Mouse (Mus musculus) splenic B cell, adult 2 months (primary cell): ENCODE measurements around the gene Katna1.
"Not testable (repeated sequence)": the region's sequence is repeated elsewhere in the genome, so short reads cannot be mapped to it uniquely, and the experiment has no call there.

Source experiments
- DNase-seq: peaks from one replicate; pipeline ENCODE4 v3.0.0-alpha.2; 2011; ENCODE audit warnings: low read depth, low spot score
- H3K27me3 ChIP-seq: 2 replicates; pipeline ENCODE4 v1.6.1; 2012; ENCODE audit warnings: mild to moderate bottlenecking, low read length, moderate library complexity, mixed read lengths; ENCODE audit not compliant: control insufficient read depth, poor library complexity, insufficient read depth, severe bottlenecking
- H3K36me3 ChIP-seq: 2 replicates; pipeline ENCODE4 v1.6.1; 2012; ENCODE audit warnings: mild to moderate bottlenecking, low read length, moderate library complexity, mixed read lengths; ENCODE audit not compliant: control insufficient read depth, poor library complexity, insufficient read depth, severe bottlenecking

The Katna1 gene

GRCm38 (mm10) chr10:7737914-7738313 is 12.1 kb downstream of the Katna1 start:
- no peak for DNase-seq
- H3K36me3 ChIP-seq = peaks cover 6% of the 10 kb centered on the region; the same call in 1 of the 2 replicates

DNA sequence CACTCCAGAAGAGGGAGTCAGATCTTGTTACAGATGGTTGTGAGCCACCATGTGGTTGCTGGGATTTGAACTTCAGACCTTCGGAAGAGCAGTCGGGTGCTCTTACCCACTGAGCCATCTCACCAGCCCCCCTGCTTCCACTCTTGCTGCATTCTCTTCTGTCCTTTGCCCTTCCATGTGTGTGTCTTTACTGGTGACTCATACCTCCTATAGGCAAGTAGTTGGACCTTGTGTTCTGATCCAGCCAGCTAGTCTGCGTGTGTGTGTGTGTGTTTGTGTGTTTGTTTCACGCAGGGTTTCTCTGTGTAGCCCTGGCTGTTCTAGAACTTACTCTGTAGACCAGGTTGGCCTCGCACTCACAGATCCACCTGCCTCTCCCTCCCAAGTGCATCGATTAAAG is 19.7 kb downstream of the Katna1 start:
- not testable (repeated sequence) for H3K27me3 ChIP-seq, DNase-seq
- H3K36me3 ChIP-seq = peaks cover 18% of the 10 kb centered on the region

More at GRCm38 (mm10) chr10:7737914-7738313, 12.1 kb downstream of the Katna1 start:
- H3K27me3 ChIP-seq = no peaks in the 10 kb centered on the region

DNA sequence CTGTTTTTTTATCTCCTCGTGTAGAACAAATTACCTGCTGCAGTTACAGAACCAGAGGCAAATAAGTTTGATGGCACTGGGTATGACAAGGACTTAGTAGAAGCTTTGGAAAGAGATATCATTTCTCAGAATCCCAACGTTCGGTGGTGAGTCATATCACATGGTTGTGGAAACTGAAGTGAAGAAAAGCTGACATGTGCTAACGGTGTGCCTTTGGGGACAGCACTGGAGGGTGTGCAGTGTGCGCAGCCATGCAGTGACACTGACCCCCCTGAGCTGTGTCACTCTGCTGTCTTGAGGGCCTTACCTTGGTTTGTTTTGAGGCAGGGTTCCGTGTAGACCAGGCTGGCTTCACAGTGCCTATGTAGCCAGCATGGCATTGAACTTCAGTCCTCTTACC is 23.0 kb downstream of the Katna1 start:
- Histone ChIP-seq H3K36me3 (peaks cover 8% of the 10 kb centered on the region), H3K27me3 (no peaks in the 10 kb centered on the region)
- no peak for DNase-seq

GRCm38 (mm10) chr10:7757544-7757943 is 31.7 kb downstream of the Katna1 start:
- DNase-seq = no peak
- Histone ChIP-seq H3K36me3 (peaks cover 9% of the 10 kb centered on the region), H3K27me3 (no peaks in the 10 kb centered on the region)

DNA sequence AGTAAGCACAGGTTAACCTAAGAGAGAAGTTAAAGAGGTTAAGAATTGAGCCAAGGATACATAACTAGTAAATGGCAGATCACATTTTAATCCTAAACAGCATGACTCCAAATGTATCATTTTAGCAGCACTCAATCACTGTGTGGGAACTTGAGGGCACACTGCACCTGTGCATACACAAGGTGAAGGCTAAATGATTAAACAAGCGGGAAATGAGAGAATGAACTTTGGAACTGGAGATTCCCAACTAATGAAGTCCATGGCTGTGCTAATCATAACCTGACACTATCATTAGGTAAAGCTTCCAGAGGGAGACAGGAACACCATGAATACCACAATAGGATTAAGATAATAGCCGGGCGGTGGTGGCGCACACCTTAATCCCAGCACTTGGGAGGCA is 46.5 kb downstream of the Katna1 start:
- Histone ChIP-seq H3K36me3 (peaks cover 5% of the 10 kb centered on the region), H3K27me3 (no peaks in the 10 kb centered on the region)

GRCm38 (mm10) chr10:7772769-7773168 is 47.0 kb downstream of the Katna1 start:
- DNase-seq = no peak
- Histone ChIP-seq H3K27me3 (no peaks in the 10 kb centered on the region), H3K36me3 (peaks cover 5% of the 10 kb centered on the region)

More for the DNA sequence above, 46.5 kb downstream of the Katna1 start:
- no peak for DNase-seq

DNA sequence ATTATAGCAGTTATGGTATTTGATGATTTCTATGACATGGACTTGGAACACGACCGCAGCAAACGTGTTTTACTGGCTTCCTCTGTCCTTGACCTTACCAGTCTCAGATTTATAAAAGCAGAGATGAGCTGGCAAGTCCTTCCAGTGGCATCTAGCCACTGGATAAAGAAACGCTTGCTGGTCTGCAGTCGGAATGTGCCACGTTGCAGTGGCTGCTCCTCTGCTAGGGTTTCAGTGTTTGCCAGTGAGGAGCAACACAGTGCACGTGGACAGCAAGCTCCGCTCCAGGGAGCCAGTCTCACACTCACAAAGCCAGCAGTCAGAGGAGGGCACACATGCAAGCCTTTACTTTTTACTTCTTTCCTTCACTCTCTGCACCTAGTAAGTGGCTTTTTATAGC is 49.6 kb downstream of the Katna1 start:
- H3K36me3 ChIP-seq = peaks cover 5% of the 10 kb centered on the region
- DNase-seq = no peak
- no peaks in the 10 kb centered on the region for H3K27me3 ChIP-seq

- no peak for DNase-seq
- peaks cover 5% of the 10 kb centered on the region for H3K36me3 ChIP-seq
- no peaks in the 10 kb centered on the region for H3K27me3 ChIP-seq
These were observed 52.6 kb downstream of the Katna1 start for GRCm38 (mm10) chr10:7778361-7778760.

- DNase-seq = no peak
- Histone ChIP-seq H3K36me3 (peaks cover 2% of the 10 kb centered on the region), H3K27me3 (no peaks in the 10 kb centered on the region)
These were observed 54.0 kb downstream of the Katna1 start for GRCm38 (mm10) chr10:7779751-7780237.

DNA sequence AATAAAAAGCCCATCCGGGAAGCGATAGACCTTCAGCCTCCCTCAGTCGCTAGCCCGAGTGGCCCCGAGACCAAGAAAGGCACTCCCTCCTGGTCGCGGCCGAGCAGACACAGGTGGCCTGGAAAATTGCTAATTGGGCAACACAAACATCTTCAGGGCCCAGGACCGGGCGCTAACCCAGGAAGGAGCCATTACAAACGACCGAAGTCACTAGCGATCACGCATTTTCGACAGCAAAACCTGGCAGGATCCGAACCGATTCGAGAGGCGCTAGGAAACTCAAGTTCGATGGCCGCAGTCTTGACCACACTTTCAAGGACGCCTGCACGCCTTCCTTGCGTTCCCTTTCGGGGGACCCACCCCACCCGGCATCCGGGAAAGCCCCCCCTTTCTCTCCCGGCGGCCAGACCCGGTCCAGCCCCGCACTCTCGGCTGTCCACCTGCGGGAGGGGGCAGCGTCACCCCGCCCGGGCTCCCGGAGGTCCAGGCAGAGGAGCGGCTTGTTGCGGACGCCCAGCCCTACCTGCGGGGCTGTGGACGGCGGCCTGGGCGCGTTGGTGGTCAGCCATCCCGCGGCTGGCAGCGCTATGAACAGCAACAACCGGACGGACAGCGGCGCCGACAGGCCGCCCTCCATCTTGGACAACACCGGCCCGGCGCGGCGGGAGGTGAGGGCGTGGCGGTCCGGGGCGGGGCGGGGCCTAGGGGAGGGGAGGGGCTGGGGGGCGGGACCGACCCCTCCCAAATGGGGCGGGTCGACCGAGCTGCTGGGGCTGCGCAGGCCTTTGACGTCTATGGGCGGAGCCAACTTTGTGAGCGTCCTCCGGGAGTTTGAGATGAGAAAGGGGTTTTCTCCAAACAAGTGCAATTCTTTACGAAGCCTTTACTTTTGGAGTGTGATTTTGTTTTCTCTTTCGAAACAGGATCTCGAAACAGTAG is 54.7 kb downstream of the Katna1 start:
- DNase-seq = peak; percentile 96
- H3K27me3 ChIP-seq = no peaks in the 10 kb centered on the region

GRCm38 (mm10) chr10:7781214-7781613 is 55.4 kb downstream of the Katna1 start:
- no peak for DNase-seq
- Histone ChIP-seq H3K27me3 (no peaks in the 10 kb centered on the region), H3K36me3 (no peaks in the 10 kb centered on the region; the same call in 1 of the 2 replicates)

More for the DNA sequence above, 54.7 kb downstream of the Katna1 start:
- peaks cover 2% of the 10 kb centered on the region; the same call in 1 of the 2 replicates for H3K36me3 ChIP-seq

GRCm38 (mm10) chr10:7787319-7787718 is 61.5 kb downstream of the Katna1 start:
- H3K27me3 ChIP-seq = no peaks in the 10 kb centered on the region; the same call in 1 of the 2 replicates
- H3K36me3 ChIP-seq = no peaks in the 10 kb centered on the region
- no peak for DNase-seq

DNA sequence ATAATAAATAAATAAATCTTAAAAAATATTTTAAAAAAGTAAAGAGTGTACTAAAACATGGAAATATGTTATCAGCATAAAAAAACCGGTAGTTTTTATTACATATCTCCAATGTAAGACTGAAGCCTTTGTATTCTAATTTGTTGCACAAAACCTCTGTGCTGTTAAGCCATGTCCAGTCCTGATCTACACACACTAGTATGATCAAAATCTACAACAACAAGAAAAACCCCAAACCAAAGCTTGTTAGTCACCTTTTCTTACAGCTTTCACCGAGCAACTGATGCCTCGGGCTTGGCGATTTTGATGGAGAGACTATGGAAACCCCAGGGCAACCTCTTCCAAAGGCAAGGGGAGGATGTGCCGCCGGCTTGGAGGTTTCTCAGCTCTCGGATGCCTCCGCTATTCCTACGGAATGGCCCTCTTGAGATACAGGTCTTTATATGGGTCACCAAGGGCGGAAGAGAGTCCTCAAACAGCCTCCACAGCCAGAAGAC is 66.5 kb downstream of the Katna1 start:
- DNase-seq = no peak
- H3K27me3 ChIP-seq = no peaks in the 10 kb centered on the region; the same call in 1 of the 2 replicates
- peaks cover 5% of the 10 kb centered on the region for H3K36me3 ChIP-seq

DNA sequence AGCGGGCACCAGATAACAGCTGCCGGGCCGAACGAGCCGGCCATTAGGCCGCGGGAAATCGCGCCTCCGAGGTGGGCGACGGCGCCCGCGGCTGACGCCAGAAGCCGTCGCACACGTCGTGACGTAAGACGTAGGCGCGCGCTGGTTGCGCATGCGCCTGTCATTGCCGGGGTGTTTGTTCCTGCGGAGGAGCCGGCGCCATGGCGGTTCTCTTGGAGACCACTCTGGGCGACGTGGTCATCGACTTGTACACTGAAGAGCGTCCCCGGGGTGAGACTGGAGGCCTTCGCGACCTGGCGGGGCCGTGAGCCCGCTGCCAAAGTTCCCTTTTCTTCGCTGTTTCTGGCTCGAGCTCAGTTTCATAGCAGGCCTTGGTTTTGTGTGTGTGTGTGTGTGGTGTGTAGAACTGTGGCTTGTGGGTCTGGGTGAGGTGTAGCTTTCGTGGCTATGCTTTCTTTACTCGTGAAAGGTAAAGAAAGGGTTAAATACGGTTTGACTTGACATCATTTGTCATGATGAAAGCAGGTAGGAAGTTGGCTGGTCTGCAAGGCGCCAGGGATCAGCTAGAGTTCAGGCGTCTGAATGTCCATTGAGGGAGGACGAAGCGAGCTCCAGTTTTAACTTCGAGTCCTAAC is 67.1 kb downstream of the Katna1 start, which contains the start of the genes Ginm1 and Ppil4:
Ginm1 (minus strand) TSS at position 74 of the 635 bp plus-strand sequence.
Ppil4 (plus strand) TSS at position 141 of the 635 bp plus-strand sequence.
- no peaks in the 10 kb centered on the region; the same call in 1 of the 2 replicates for H3K27me3 ChIP-seq
- DNase-seq = peak; percentile 96

More for the DNA sequence above, 67.1 kb downstream of the Katna1 start, which contains the start of the genes Ginm1 and Ppil4:
- H3K36me3 ChIP-seq = peaks cover 10% of the 10 kb centered on the region
